Mouse (Mus musculus): ENCODE data around the gene Ddx20. TPM values are rescaled to one million over a fixed set of nuclear protein-coding genes. Genes with fewer than 3 reads are reported as not detected.

Ddx20 gene
- polyA plus RNA-seq, 1 experiment from 2014 or later = 38.7 TPM

DNA sequence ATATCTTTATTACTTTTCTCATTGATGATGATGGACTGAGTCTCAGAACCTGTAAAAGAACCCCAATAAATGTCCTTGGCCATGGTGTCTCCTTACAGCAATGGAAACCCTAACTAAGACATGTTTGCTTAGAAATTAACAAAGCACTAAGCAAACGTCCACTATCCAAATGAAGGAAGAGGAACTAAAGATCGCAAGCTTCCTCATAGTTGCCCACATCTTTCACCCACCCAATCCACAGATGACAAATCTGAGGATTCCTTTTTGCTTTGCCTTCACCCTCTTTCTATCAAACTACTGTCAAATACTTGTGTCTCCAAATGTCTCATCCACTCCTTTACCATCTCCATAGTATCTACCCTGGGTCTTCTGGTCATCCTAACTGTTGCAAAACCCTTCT is 1.2 kb upstream of the Ddx20 start:
- Histone ChIP-seq H3K9me3 (replicated peaks) (no peaks in the 10 kb centered on the region), H3K4me3 (replicated peaks) (no peak overlapping the region), H3K4me2 (no peak overlapping the region), H3K27me3 (peaks cover 4% of the 10 kb centered on the region), H3K4me1 (peaks cover 13% of the 10 kb centered on the region), H3K9ac (no peak overlapping the region), H3K27ac (no peak overlapping the region), H3K36me3 (peaks cover 15% of the 10 kb centered on the region)
- no peak for ATAC-seq (replicated peaks; ENCODE audit: low FRiP score)
- WGBS = 87% methylated on average over 2 of the region's 2 CpGs

DNA sequence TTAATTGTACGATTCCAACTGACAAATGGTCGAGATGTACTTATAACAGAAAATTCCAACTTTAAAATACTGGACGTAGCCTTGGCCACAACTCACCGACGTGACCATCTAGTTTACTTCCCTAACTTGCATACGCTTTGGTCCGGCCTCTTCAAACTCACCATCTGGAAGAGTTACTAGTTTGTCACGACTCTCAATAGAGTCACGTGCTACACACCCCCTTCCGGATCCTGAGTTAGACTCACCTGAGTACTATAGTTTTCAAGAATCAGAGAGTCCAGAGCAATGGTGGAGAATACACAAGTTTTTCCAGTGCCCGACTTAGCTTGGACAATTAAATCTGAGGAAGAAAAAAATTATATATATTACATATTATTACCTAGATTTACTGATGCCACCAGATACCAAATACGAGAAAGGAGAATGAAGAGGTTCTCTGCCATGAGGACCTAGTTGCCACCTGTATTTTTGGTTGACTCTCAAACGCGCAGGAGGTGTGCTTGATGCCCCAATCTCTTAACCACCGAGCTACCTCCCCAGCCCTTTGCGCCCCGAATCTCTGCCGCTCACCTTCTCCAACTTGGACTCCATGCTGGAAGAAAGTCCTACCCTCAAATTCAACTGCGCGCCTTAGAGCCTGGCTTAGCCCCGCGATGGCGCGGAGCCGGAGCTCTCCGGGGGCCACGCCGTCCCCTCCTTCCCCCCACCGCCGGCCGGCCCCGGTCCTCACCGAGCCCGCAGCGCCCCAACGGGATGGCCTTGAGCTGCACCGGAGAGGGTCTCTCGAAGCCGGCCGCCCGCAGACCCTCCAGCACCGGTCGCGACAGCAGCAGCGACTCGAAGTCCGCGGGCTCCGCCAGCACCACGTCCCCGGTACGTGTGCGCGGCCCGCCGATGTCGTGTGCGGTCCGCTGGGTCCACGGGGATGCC is 715 bp downstream of the Ddx20 start:
- peak overlapping the region; percentile 84 for H3K27ac ChIP-seq
- peak overlapping the region; percentile 93 for H3K9ac ChIP-seq
- no peaks in the 10 kb centered on the region for H3K9me3 ChIP-seq (replicated peaks)
- peaks cover 32% of the 10 kb centered on the region for H3K36me3 ChIP-seq
- WGBS = 7% methylated on average over 60 of the region's 60 CpGs
- H3K4me2 ChIP-seq = peak overlapping the region; percentile 74
- H3K4me1 ChIP-seq = peaks cover 13% of the 10 kb centered on the region
- no peak; the same call in 1 of the 2 replicates for ATAC-seq (replicated peaks; ENCODE audit: low FRiP score)
- H3K4me3 ChIP-seq (replicated peaks) = peak overlapping the region; percentile 98
- H3K27me3 ChIP-seq = no peaks in the 10 kb centered on the region

DNA sequence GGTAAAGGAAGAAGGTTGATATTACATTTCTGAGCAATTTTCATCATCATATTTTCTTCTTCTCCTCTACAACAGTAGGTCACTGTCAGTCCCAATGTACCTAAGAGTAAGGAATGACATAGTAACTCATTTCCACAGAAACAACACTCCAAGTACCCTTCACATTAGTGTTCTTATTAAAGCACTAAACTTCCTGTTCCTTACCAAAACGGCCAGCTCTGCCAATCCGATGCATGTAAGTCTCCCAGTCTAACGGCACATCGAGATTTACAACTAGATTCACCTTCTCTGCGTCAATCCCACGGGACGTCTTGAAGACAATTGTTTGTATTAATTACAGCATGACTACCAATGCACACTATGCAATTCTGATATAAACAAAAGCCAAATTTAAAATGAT is 7.0 kb downstream of the Ddx20 start:
- WGBS = 90% methylated on average over 7 of the region's 7 CpGs
- Histone ChIP-seq H3K9me3 (replicated peaks) (no peaks in the 10 kb centered on the region), H3K4me1 (no peaks in the 10 kb centered on the region), H3K9ac (no peak overlapping the region), H3K4me3 (replicated peaks) (no peak overlapping the region), H3K27me3 (no peaks in the 10 kb centered on the region), H3K27ac (no peak overlapping the region), H3K36me3 (peaks cover 80% of the 10 kb centered on the region), H3K4me2 (no peak overlapping the region)
- no peak for ATAC-seq (replicated peaks; ENCODE audit: low FRiP score)

DNA sequence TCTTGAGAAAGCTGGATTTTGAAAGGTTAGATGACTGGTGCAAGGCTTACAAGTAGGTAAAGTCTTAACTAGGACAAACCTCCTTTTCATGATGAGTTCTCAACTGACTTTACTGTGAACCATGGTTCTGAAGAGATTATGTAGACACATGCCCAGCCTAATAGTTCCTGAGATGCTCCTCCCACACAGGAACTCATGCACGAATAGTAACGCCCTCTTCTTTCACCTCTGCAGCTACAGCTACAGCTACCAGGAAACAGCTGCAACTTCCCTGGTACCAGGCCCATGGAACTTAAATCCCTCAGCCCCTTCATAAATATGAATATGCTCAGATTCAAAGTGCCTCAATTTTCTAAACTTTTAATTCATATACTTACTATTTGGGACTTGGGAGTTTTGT is 11.4 kb downstream of the Ddx20 start:
- H3K27me3 ChIP-seq = no peaks in the 10 kb centered on the region
- H3K36me3 ChIP-seq = peaks cover 43% of the 10 kb centered on the region
- WGBS = 44% methylated on average over 2 of the region's 2 CpGs
- no peaks in the 10 kb centered on the region for H3K4me1 ChIP-seq
- H3K4me2 ChIP-seq = no peak overlapping the region
- no peak overlapping the region for H3K4me3 ChIP-seq (replicated peaks)
- H3K9ac ChIP-seq = no peak overlapping the region
- no peak overlapping the region for H3K27ac ChIP-seq
- no peaks in the 10 kb centered on the region for H3K9me3 ChIP-seq (replicated peaks)
- ATAC-seq (replicated peaks; ENCODE audit: low FRiP score) = no peak

DNA sequence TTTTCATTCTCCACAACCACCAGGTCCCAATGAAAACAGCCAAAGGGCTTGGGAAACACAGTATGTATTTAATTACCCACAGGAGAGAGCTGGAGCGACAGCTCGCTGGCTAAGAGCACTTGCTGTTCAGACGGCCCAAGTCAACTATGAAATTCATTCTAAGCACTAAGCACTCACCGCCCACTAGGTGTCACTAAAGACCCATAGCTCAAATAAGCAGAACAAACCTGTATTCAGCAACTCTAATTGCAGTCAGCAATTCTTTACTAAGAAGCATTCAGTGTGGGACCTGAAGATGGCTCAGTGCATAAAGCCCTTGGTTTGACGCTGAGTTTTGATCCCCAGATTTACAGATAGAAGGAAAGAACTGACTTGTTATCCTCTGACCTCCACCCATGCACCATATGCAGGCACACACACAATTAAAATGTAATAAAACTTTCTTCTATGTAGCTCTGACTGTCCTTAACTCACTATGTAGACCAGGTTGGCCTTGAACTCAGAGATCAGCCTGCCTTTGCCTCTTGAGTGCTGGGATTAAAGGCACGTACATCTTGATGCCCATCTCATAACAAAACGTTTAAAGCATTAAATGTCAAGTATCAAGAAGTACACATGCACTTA is 12.7 kb downstream of the Ddx20 start:
- Histone ChIP-seq H3K36me3 (peaks cover 33% of the 10 kb centered on the region), H3K9ac (no peak overlapping the region), H3K4me1 (no peaks in the 10 kb centered on the region), H3K4me3 (replicated peaks) (no peak overlapping the region), H3K27me3 (no peaks in the 10 kb centered on the region), H3K27ac (no peak overlapping the region), H3K4me2 (no peak overlapping the region), H3K9me3 (replicated peaks) (no peaks in the 10 kb centered on the region)
- WGBS = 24% methylated on average over 7 of the region's 7 CpGs
- peak; percentile 60 for ATAC-seq (replicated peaks; ENCODE audit: low FRiP score)

DNA sequence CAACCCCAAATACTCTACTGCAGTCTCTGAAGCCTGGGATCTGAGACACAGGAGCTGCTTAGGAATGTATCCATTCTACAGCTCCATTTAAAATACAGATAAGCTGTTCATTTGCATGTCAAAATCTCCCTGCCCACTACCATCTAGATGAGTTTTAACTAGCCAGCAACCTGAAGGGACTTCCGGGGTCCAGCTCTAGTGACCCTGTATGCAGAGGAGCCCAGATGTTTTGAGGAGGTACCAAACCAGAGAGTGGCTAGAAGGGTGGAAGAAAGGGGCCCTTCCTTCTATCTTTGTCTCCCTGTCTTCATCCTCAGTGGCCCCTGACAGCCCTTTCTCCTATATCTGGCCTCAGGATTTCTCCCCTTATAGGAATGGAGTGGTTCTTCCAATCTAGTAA is 16.6 kb downstream of the Ddx20 start:
- H3K27me3 ChIP-seq = no peaks in the 10 kb centered on the region
- no peak overlapping the region for H3K27ac ChIP-seq
- no peak overlapping the region for H3K9ac ChIP-seq
- H3K36me3 ChIP-seq = 0 out of 2 replicates have a peak, but pooled peaks cover under 1% of the 10 kb centered on the region
- H3K4me3 ChIP-seq (replicated peaks) = no peak overlapping the region
- no peak overlapping the region for H3K4me2 ChIP-seq
- H3K4me1 ChIP-seq = no peaks in the 10 kb centered on the region
- H3K9me3 ChIP-seq (replicated peaks) = no peaks in the 10 kb centered on the region
- ATAC-seq (replicated peaks; ENCODE audit: low FRiP score) = no peak
- WGBS = 69% methylated on average over 1 of the region's 1 CpGs

DNA sequence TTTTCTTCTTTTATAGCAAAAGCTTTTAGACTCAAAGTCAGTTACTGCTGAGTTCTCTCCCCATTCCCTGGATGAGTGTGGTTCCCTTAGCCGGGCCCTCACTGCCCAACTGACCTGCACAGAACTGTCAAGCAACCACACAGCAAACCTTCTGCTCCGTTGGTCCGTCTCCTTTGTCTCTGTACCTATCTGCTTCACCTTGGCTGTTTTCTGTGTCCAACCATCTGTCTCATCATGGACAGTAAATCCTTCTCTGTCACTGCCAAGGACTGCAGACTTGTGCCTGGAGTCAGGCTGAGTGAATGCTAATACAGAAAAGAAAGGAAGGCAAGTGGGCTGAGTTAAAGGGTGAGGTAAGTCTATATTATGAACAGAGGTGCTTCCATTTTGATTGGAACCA is 17.6 kb downstream of the Ddx20 start:
- Histone ChIP-seq H3K4me3 (replicated peaks) (no peak overlapping the region), H3K27me3 (no peaks in the 10 kb centered on the region), H3K9me3 (replicated peaks) (no peaks in the 10 kb centered on the region), H3K9ac (no peak overlapping the region), H3K4me1 (no peaks in the 10 kb centered on the region), H3K36me3 (no peaks in the 10 kb centered on the region), H3K27ac (no peak overlapping the region), H3K4me2 (no peak overlapping the region)
- no peak for ATAC-seq (replicated peaks; ENCODE audit: low FRiP score)
- 83% methylated on average over 3 of the region's 3 CpGs for WGBS

DNA sequence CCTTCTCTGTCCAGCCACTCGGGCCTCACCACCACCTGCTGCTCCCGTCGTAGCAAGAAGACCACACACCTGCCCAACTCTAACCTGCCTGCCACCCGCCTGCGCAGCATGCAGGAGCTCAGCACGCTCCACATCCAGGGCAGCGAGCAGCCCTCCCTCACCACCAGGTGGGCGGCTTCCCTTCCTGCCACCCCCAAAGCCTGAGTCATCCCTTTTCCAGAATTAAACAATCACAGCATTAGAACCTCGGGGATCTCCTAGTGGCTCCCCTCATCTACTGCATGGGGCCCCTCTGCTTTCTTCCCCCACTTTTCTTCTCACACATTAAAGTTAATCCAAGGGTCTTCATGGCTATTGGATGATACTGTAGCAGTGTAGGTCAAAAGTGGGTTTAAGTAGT is 19.2 kb downstream of the Ddx20 start:
- WGBS = 48% methylated on average over 9 of the region's 9 CpGs
- no peaks in the 10 kb centered on the region for H3K27me3 ChIP-seq
- no peak overlapping the region for H3K27ac ChIP-seq
- ATAC-seq (replicated peaks; ENCODE audit: low FRiP score) = no peak
- H3K4me1 ChIP-seq = no peaks in the 10 kb centered on the region
- no peak overlapping the region for H3K9ac ChIP-seq
- H3K36me3 ChIP-seq = no peaks in the 10 kb centered on the region
- H3K4me3 ChIP-seq (replicated peaks) = no peak overlapping the region
- no peak overlapping the region for H3K4me2 ChIP-seq
- no peaks in the 10 kb centered on the region for H3K9me3 ChIP-seq (replicated peaks)

DNA sequence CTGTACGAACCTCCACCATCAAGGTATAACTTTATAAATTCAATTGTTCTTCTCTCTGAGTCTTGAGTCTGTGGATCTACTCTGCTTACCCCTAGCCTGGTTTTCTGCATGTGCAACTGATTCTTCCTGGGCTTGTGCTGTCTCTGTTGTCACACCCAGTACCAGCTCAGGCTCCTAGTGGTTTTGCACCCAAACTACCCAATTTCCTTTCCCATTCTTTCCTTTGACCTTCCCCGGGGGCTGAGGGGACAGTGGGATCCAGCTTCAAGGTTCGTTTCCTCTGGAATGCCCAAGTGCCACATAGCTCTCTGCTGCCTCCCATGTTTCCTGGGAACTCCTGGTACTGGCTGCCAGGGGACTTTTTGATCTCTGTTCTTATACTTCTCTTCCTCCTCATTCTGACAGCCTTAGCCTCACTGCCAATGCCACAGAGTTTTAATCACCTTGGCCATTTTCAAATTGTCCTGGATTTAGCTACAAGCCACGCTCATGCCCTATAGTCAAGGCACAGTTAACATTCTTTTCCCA is 20.3 kb downstream of the Ddx20 start:
- ATAC-seq (replicated peaks; ENCODE audit: low FRiP score) = no peak
- WGBS = 54% methylated on average over 4 of the region's 4 CpGs
- Histone ChIP-seq H3K4me3 (replicated peaks) (no peak overlapping the region), H3K4me2 (no peak overlapping the region), H3K9me3 (replicated peaks) (no peaks in the 10 kb centered on the region), H3K4me1 (no peaks in the 10 kb centered on the region), H3K36me3 (no peaks in the 10 kb centered on the region), H3K9ac (no peak overlapping the region), H3K27ac (no peak overlapping the region), H3K27me3 (no peaks in the 10 kb centered on the region)

DNA sequence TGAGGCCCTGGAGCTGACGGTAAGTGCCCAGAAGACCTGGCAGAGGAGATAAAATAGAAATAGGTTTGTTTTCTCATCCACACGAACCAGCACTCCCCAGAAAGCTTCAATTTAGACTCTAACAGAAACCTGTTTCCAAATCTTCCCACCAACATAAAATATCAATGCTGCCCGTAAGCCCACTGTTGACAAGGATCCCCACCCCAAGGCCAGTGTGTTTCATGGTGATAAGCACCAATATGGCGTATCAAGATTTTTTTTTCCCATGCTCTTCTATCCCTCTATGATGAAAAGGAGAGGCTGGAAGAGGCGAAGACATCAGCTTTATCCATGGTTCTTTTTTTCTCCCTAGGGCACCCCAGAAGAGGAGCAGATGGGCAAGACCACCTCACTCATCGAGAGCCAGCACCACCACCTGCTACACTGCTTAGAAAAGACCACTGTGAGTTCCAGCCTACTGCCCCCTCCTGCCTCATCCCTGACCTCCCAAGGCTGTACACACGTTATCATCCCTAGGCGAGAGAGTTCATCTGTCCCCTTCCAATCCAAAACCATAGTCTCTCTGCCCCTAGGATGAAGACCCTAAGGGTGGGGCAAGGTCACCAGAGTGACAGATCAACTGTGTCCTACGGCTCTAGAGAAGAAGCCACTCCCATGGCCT is 22.1 kb downstream of the Ddx20 start:
- Histone ChIP-seq H3K4me2 (no peak overlapping the region), H3K36me3 (no peaks in the 10 kb centered on the region), H3K9me3 (replicated peaks) (no peaks in the 10 kb centered on the region), H3K27me3 (no peaks in the 10 kb centered on the region), H3K9ac (no peak overlapping the region), H3K27ac (no peak overlapping the region), H3K4me1 (no peaks in the 10 kb centered on the region), H3K4me3 (replicated peaks) (no peak overlapping the region)
- no peak for ATAC-seq (replicated peaks; ENCODE audit: low FRiP score)
- 83% methylated on average over 9 of the region's 9 CpGs for WGBS

DNA sequence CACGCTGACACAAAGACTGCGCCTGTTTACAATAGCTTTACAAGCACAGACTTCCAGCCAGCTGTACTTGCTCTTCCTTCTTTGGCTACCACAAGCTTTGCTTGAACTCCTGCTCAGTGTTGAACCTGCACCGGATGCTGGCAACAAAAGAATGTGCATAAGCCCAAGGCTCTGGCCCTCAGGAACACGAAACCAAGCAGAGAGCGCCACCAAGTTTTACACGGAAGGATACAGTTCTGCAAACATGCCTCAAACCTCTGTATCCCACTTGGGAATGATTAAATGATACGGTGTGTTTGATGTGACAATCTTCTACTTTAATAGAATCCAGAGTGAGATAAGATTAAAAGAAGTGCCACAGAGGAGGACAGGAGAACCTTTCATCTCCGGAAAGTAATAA is 24.3 kb downstream of the Ddx20 start:
- H3K9ac ChIP-seq = no peak overlapping the region
- H3K4me2 ChIP-seq = no peak overlapping the region
- WGBS = 84% methylated on average over 8 of the region's 8 CpGs
- no peaks in the 10 kb centered on the region for H3K27me3 ChIP-seq
- H3K36me3 ChIP-seq = no peaks in the 10 kb centered on the region
- H3K9me3 ChIP-seq (replicated peaks) = no peaks in the 10 kb centered on the region
- no peak for ATAC-seq (replicated peaks; ENCODE audit: low FRiP score)
- H3K27ac ChIP-seq = no peak overlapping the region
- no peak overlapping the region for H3K4me3 ChIP-seq (replicated peaks)
- no peaks in the 10 kb centered on the region for H3K4me1 ChIP-seq

DNA sequence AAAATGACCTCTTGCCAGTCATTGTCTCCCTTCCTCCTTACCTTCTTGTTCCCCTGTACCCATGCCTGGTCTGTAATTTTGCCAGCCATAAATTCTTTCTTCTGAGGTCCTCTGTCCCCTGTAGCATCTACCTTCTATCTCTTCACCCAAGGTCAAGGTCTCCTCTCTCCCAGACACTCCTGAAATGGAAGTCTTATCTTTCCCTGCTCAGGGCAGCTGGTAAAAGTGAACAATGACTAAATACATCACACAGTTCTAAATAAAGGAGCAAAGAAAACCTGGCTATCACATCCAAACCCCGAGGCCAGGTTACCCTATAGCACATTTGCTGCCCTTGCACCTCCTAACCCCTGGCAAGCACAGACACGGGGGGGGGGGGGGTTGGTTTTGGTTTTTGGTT is 26.8 kb downstream of the Ddx20 start:
- WGBS = 52% methylated on average over 2 of the region's 2 CpGs

More for the DNA sequence above, 26.8 kb downstream of the Ddx20 start:
- Histone ChIP-seq H3K27me3 (no peaks in the 10 kb centered on the region), H3K36me3 (no peaks in the 10 kb centered on the region), H3K9ac (no peak overlapping the region), H3K4me2 (no peak overlapping the region), H3K4me1 (no peaks in the 10 kb centered on the region), H3K9me3 (replicated peaks) (no peaks in the 10 kb centered on the region), H3K4me3 (replicated peaks) (no peak overlapping the region), H3K27ac (no peak overlapping the region)
- no peak for ATAC-seq (replicated peaks; ENCODE audit: low FRiP score)
